Mouse (Mus musculus) hindbrain, embryonic 16.5 days (tissue): ENCODE results near the gene Hyal3. TPM values are rescaled to one million over a fixed set of nuclear protein-coding genes. Genes with fewer than 3 reads are reported as not detected.
A peak's percentile ranks its signal among the peaks of the same experiment; 100 is the strongest.

Source experiments
- ATAC-seq: fragments of 200-750 bp; cut with Nextera tagmentation; 2 replicates; pipeline ENCODE4 v1.8.0; 2017; ENCODE audit warnings: moderate TSS enrichment, moderate library complexity
- H3K27ac ChIP-seq: fragments of 300-500 bp; sonication (generic); 2 replicates; pipeline ENCODE4 v1.5.1; 2014; ENCODE audit warnings: low read depth, mild to moderate bottlenecking, control low read depth, low read length, moderate library complexity
- H3K27me3 ChIP-seq: fragments of 300-500 bp; sonication (generic); replicated peaks from 2 replicates; pipeline ENCODE4 v1.6.1; 2014; ENCODE audit warnings: low read length; ENCODE audit not compliant: control insufficient read depth, insufficient read depth
- H3K36me3 ChIP-seq: fragments of 300-500 bp; sonication (generic); 2 replicates; pipeline ENCODE4 v1.6.1; 2014; ENCODE audit warnings: mild to moderate bottlenecking, low read length, moderate library complexity, mixed read lengths; ENCODE audit not compliant: control insufficient read depth, insufficient read depth
- H3K4me1 ChIP-seq: fragments of 300-500 bp; sonication (generic); 2 replicates; pipeline ENCODE4 v1.6.1; 2014; ENCODE audit warnings: low read depth, low read length; ENCODE audit not compliant: control insufficient read depth, insufficient read depth
- H3K4me2 ChIP-seq: fragments of 300-500 bp; sonication (generic); 2 replicates; pipeline ENCODE4 v1.6.1; 2014; ENCODE audit warnings: mild to moderate bottlenecking, low read length, control low read depth, moderate library complexity
- H3K4me3 ChIP-seq: fragments of 300-500 bp; sonication (generic); 2 replicates; pipeline ENCODE4 v1.5.1; 2014; ENCODE audit warnings: mild to moderate bottlenecking, low read length, control low read depth, moderate library complexity
- H3K9ac ChIP-seq: fragments of 300-500 bp; sonication (generic); 2 replicates; pipeline ENCODE4 v1.6.1; 2014; ENCODE audit warnings: low read depth, mild to moderate bottlenecking, control low read depth, low read length, moderate library complexity
- H3K9me3 ChIP-seq: fragments of 300-500 bp; sonication (generic); 2 replicates; pipeline ENCODE4 v1.6.1; 2014; ENCODE audit warnings: mild to moderate bottlenecking, low read length, moderate library complexity; ENCODE audit not compliant: control insufficient read depth
- whole genome bisulfite sequencing: fragments of 180-500 bp; shearing (Covaris S2); extraction: QIAGEN DNeasy Blood & Tissue Kit; methylation state at CpG from one replicate; pipeline ENCODE4 v1.1.7; 2014; 5-methylcytosine and 5-hydroxymethylcytosine counted together
- polyA plus RNA-seq: library from polyadenylated mRNA; unstranded; fragments of >200 nt; fragmentation: Nextera tagmentation; extraction: Ambion mirVana; gene quantifications from 2 replicates; pipeline ENCODE4 v1.2.1, GENCODE M21; 2015

The Hyal3 gene
- 2.7 and 2.9 TPM in 2 replicates for polyA plus RNA-seq

DNA sequence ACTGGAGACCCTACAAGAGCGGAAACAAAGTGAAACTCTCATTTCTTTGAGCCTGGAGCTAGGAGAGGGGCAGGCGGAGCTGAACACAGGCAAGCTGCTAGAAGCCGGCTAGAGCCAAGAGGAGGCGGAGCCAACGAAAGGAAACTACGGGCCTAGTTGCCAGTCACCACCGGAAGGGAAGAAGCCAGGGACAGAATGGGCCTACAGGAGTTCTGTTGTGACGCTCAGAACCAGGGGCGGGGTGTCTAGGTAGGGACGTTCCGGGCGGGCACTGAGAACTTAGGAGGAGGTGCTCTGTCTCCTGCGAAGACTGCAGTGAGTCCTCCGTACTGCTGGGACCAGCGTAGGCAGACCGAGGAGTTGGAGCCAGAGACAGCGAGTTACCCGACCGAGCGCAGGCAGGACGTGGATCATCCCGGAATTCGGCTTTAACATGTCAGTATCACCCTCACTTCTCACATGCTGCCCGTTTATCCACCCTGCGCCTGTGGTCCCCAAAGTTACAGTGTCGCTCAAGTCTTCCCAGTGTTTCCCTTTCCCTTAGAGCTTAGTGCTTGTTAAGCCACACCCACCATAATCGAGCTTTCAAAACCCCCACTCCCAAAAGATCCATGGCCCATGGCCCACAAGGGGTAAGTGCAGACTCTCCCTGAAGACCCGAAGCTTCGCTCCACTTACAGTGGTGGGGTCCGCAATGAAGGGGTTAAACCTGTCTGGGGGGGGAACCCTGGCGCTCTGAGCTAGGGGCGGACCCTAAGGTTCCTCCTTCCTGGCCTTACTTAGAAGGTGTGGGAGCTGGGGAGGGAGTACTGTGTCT, at the start of gene Hyal3:
TSS of gene Hyal3 (plus strand) at position 318 of the 817 bp plus-strand sequence.
- H3K9ac ChIP-seq, result peak within 1 kb of the TSS; percentile 77
- no peaks in the 10 kb centered on the region for H3K9me3 ChIP-seq
- peak within 1 kb of the TSS; percentile 87 for H3K4me2 ChIP-seq
- peaks cover 28% of the 10 kb centered on the region for H3K4me1 ChIP-seq
- peak; percentile 81 for ATAC-seq
- peak within 1 kb of the TSS; percentile 85 for H3K27ac ChIP-seq
- H3K36me3 ChIP-seq, result no peaks in the 10 kb centered on the region
- no peaks in the 10 kb centered on the region for H3K27me3 ChIP-seq
- peak within 1 kb of the TSS; percentile 71 for H3K4me3 ChIP-seq
- WGBS, result under 1% methylated on average over 32 of the region's 32 CpGs

DNA sequence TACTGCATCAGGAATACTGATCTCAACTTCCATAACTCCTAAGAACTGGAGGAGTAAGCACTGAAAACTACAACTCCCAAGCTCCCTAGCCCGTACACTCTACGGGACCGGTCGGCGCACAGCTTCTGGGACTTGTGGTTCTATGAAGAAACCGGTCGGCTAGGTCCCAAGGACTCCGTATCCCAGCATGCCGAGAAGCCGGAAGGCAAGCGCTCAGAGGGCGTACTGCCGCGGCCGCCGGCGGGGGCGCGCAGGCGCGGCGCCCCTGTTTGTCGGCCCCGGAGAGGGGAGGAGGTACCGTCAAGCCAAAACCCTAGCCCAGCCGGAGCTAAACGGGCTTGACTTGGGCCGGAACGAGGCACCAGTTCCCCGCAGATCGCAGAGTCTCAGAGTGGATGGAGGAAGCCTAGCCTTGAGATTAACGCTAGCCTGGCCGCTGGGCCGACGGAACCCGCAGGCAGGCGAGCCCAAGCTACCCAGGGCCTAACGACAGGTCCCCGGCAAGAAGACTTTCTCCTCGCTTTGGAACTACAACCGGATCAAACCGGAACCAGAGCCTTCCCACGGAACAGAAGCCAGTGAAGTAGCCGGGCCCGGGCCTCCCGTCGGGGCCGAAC, 46.7 kb upstream of the Hyal3 start, which contains the start of gene Tmem115:
TSS of gene Tmem115 (plus strand) at position 155 of the 617 bp plus-strand sequence.
- Histone ChIP-seq H3K4me3 (peak within 1 kb of the TSS; percentile 94), H3K4me1 (peaks cover 28% of the 10 kb centered on the region), H3K9ac (peak within 1 kb of the TSS; percentile 90), H3K4me2 (peak within 1 kb of the TSS; percentile 99), H3K9me3 (no peaks in the 10 kb centered on the region), H3K27ac (peak within 1 kb of the TSS; percentile 68; the same call in 1 of the 2 replicates), H3K36me3 (peaks cover 6% of the 10 kb centered on the region), H3K27me3 (no peaks in the 10 kb centered on the region)
- under 1% methylated on average over 48 of the region's 48 CpGs for WGBS
- peak; percentile 99 for ATAC-seq

- Histone ChIP-seq H3K4me3 (peak overlapping the region; percentile 94), H3K27ac (peak overlapping the region; percentile 68; the same call in 1 of the 2 replicates), H3K36me3 (peaks cover 12% of the 10 kb centered on the region), H3K9ac (peak overlapping the region; percentile 90), H3K9me3 (no peaks in the 10 kb centered on the region), H3K4me2 (peak overlapping the region; percentile 99), H3K4me1 (peaks cover 28% of the 10 kb centered on the region), H3K27me3 (no peaks in the 10 kb centered on the region)
- no peak for ATAC-seq
- under 1% methylated on average over 40 of the region's 40 CpGs for WGBS
Measured at GRCm38 (mm10) chr9:107534408-107535202, 46.0 kb upstream of the Hyal3 start.

DNA sequence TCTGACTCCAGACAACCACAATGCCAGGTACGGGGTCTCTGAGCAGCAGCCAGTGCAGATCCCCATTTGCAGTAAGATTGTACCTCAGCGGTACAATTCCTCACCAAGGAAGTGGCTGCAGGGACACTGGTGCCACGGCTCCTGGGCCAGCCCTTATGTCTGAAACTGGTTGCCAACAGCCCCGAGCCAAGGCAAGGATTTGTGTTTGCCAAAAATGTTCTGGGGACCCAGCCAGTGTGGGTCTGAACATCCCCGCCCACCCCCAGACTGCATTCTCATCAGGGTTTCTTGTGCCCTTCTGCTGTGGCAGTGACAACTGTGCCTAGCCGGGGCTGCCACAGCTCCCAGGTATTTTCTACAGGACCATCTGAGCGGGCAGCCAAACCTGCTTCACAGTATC, 42.4 kb upstream of the Hyal3 start:
- Histone ChIP-seq H3K9ac (no peak overlapping the region), H3K27me3 (no peaks in the 10 kb centered on the region), H3K27ac (no peak overlapping the region), H3K4me2 (no peak overlapping the region), H3K4me3 (no peak overlapping the region), H3K4me1 (peaks cover 47% of the 10 kb centered on the region), H3K9me3 (no peaks in the 10 kb centered on the region), H3K36me3 (peaks cover 17% of the 10 kb centered on the region)
- no peak for ATAC-seq
- 87% methylated on average over 7 of the region's 7 CpGs for WGBS

- 95% methylated on average over 3 of the region's 3 CpGs for WGBS
- no peak for ATAC-seq
- Histone ChIP-seq H3K9ac (no peak overlapping the region), H3K4me2 (no peak overlapping the region), H3K4me1 (peaks cover 47% of the 10 kb centered on the region), H3K27me3 (no peaks in the 10 kb centered on the region), H3K9me3 (no peaks in the 10 kb centered on the region), H3K36me3 (peaks cover 17% of the 10 kb centered on the region), H3K27ac (no peak overlapping the region), H3K4me3 (no peak overlapping the region)
Measured at GRCm38 (mm10) chr9:107538711-107539110, 41.9 kb upstream of the Hyal3 start.

DNA sequence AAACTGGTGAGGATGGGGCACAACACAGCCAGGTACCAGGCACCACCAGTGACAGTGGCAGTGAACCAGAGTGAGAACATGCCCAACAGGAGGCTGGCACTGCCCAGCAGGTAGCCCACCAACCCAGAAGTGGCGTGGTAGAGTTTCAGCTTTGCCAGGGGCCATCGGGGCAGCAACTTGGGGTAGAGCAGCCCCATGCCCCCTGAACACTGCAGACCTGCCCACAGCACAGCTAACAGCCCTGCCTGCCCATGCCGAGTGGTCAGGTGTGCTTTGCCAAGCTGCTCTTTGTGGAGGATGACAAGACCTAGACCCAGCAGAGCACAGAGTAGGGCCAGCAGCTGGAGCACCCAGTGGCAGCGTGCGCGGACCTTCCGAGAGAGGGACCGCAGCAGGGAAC, 40.7 kb upstream of the Hyal3 start:
- H3K9ac ChIP-seq, result no peak overlapping the region
- H3K4me2 ChIP-seq, result no peak overlapping the region
- H3K27ac ChIP-seq, result no peak overlapping the region
- WGBS, result 96% methylated on average over 8 of the region's 8 CpGs
- H3K4me1 ChIP-seq, result peaks cover 46% of the 10 kb centered on the region
- no peak overlapping the region for H3K4me3 ChIP-seq
- H3K9me3 ChIP-seq, result no peaks in the 10 kb centered on the region
- no peak for ATAC-seq
- H3K36me3 ChIP-seq, result peaks cover 25% of the 10 kb centered on the region
- no peaks in the 10 kb centered on the region for H3K27me3 ChIP-seq

DNA sequence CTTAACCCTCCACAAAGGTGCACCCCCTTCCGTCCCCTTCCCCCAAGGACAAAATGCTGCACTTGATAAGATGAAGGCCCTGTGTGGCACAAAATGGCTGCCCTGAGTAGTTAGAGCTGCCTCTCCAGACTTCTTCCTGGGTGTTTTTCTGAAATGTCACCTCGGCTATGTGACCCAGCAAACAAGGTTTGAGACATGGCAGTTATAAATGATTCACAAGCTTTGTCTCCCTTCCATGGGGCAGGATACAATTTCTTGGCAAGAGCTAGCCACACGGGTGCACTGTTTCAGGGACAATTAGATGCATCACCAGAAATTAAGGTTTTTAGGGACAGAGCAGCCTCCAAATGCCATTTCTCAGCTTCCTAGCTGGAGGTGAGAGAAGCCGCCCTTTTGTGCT, 40.2 kb upstream of the Hyal3 start:
- H3K4me2 ChIP-seq, result peak overlapping the region; percentile 94
- ATAC-seq, result no peak
- H3K9me3 ChIP-seq, result no peaks in the 10 kb centered on the region
- peaks cover 28% of the 10 kb centered on the region for H3K36me3 ChIP-seq
- H3K9ac ChIP-seq, result no peak overlapping the region
- H3K4me1 ChIP-seq, result peaks cover 44% of the 10 kb centered on the region
- WGBS, result 73% methylated on average over 4 of the region's 4 CpGs
- no peak overlapping the region for H3K27ac ChIP-seq
- no peaks in the 10 kb centered on the region for H3K27me3 ChIP-seq
- no peak overlapping the region for H3K4me3 ChIP-seq

GRCm38 (mm10) chr9:107541005-107541404, 39.6 kb upstream of the Hyal3 start:
- Histone ChIP-seq H3K4me2 (peak overlapping the region; percentile 94), H3K9me3 (no peaks in the 10 kb centered on the region), H3K27ac (no peak overlapping the region), H3K36me3 (peaks cover 28% of the 10 kb centered on the region), H3K9ac (peak overlapping the region; percentile 69), H3K27me3 (no peaks in the 10 kb centered on the region), H3K4me1 (peaks cover 39% of the 10 kb centered on the region), H3K4me3 (peak overlapping the region; percentile 71)
- 28% methylated on average over 10 of the region's 10 CpGs for WGBS
- ATAC-seq, result no peak
